Mouse (Mus musculus): ENCODE measurements around the gene AC124108.1. TPM values are rescaled to one million over a fixed set of nuclear protein-coding genes. Genes with fewer than 3 reads are reported as not detected.

The AC124108.1 gene
- polyA plus RNA-seq, 1 experiment from 2014 or later: 0.09 TPM

DNA sequence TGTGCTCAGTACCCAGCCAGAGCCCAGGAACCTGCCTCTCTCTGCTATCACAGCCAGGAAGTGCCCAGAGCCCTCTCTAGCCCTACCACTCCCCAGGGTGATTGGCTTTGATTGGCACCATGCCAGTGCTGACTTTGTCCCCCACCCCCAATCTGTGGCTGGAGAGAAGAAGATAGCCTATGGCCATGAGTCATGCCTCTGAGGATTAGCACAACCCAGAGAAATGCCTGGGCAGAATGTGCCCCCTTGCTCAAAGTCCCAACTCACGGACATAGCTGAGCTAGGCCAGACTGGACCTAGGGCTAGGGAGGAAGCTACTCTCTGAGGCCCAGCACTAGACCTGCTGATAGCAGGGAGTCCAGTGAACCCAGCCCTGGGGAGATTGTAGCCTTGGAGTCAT is 41.1 kb upstream of the AC124108.1 start:
- H3K27ac ChIP-seq (ENCODE audit: low read depth): no peak overlapping the region

DNA sequence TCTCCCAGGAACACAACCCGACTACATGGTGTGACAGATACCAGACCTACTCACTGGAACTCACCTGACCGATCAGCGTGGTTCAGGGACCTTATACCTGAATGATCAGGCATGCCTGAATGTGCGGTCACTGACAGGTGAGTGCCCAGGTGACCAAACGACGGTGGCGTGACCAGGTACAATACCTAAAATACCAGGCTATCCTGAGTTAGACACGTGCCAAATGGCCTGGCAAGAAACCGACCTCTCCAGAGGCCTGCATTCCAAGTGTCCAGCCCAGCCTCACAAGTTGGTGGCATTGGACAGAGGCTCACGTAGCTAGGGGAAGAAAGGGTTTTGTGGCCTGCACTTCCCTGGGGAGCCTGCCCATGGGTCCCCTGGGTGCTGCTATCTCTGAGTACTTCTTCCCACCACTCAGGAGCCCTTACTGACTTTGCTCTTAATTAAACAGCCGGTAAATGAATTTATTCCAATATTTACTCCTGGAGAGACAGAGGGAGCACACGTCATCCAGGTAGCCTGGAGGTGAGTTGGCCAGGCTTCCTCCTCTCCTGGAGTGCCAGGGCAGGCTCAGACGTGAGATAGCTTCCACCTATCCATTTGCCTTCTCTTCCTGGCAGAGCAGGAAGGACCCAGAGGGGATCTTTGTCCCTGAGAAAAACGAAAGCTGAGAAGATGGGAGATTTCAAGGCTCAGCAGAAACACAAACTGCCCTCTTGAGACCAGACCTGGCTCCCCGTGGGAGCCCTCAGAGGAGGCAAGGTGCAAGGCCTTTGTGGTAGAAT is 40.2 kb upstream of the AC124108.1 start:
- H3K9me3 ChIP-seq (ENCODE audit: control insufficient read depth, low read length): no peaks in the 10 kb centered on the region
- H3K27ac ChIP-seq (ENCODE audit: low read depth): no peak overlapping the region
- H3K4me2 ChIP-seq (ENCODE audit: low read length): no peak overlapping the region
- DNase-seq (ENCODE audit: low spot score): no peak
- no peaks in the 10 kb centered on the region for H3K27me3 ChIP-seq (replicated peaks; ENCODE audit: control insufficient read depth, insufficient read depth, low read length)
- 67% methylated on average over 15 of the region's 15 CpGs for WGBS
- H3K36me3 ChIP-seq (ENCODE audit: control insufficient read depth, insufficient read depth, low read length): no peaks in the 10 kb centered on the region
- H3K4me3 ChIP-seq (ENCODE audit: low read depth, low read length): no peak overlapping the region
- H3K9ac ChIP-seq (ENCODE audit: low read length): no peak overlapping the region
- peaks cover 9% of the 10 kb centered on the region for H3K4me1 ChIP-seq (replicated peaks; ENCODE audit: control insufficient read depth, insufficient read depth, low read length)
- ATAC-seq (replicated peaks; ENCODE audit: low FRiP score, low TSS enrichment, low read depth): no peak

More for the DNA sequence above, 41.1 kb upstream of the AC124108.1 start:
- no peak for DNase-seq (ENCODE audit: low spot score)
- Histone ChIP-seq H3K4me3 (ENCODE audit: low read depth, low read length) (no peak overlapping the region), H3K9ac (ENCODE audit: low read length) (no peak overlapping the region), H3K4me1 (replicated peaks; ENCODE audit: control insufficient read depth, insufficient read depth, low read length) (peaks cover 9% of the 10 kb centered on the region), H3K27me3 (replicated peaks; ENCODE audit: control insufficient read depth, insufficient read depth, low read length) (no peaks in the 10 kb centered on the region), H3K36me3 (ENCODE audit: control insufficient read depth, insufficient read depth, low read length) (no peaks in the 10 kb centered on the region), H3K9me3 (ENCODE audit: control insufficient read depth, low read length) (no peaks in the 10 kb centered on the region), H3K4me2 (ENCODE audit: low read length) (no peak overlapping the region)
- 63% methylated on average over 1 of the region's 1 CpGs for WGBS
- peak; percentile 29; the same call in 1 of the 2 replicates for ATAC-seq (replicated peaks; ENCODE audit: low FRiP score, low TSS enrichment, low read depth)

DNA sequence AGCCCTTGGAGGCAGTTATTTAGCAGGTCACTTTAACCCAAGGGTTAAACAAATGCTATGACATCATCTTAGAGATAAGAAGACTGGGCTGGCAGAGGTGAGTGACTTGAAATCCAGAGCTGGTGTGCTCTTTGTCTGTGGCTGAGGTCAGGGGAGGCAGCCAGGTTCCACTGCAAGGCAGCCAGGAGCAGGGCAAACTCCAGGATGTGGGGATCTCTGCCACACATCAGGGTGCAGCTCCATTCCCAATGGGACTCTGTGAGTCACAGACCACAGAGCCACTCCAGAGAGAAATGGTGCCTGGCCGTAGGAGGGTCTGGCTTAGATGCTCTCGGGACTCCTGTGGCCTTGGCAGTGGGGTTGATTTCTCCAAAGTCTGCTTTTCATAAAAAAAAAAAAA is 39.3 kb upstream of the AC124108.1 start:
- peak; percentile 42 for ATAC-seq (replicated peaks; ENCODE audit: low FRiP score, low TSS enrichment, low read depth)
- Histone ChIP-seq H3K9ac (ENCODE audit: low read length) (no peak overlapping the region), H3K4me2 (ENCODE audit: low read length) (no peak overlapping the region), H3K4me1 (replicated peaks; ENCODE audit: control insufficient read depth, insufficient read depth, low read length) (peaks cover 9% of the 10 kb centered on the region), H3K36me3 (ENCODE audit: control insufficient read depth, insufficient read depth, low read length) (no peaks in the 10 kb centered on the region), H3K9me3 (ENCODE audit: control insufficient read depth, low read length) (no peaks in the 10 kb centered on the region), H3K27ac (ENCODE audit: low read depth) (peak overlapping the region; percentile 22; the same call in 1 of the 2 replicates), H3K27me3 (replicated peaks; ENCODE audit: control insufficient read depth, insufficient read depth, low read length) (no peaks in the 10 kb centered on the region), H3K4me3 (ENCODE audit: low read depth, low read length) (no peak overlapping the region)
- WGBS: 36% methylated on average over 2 of the region's 2 CpGs
- no peak for DNase-seq (ENCODE audit: low spot score)

DNA sequence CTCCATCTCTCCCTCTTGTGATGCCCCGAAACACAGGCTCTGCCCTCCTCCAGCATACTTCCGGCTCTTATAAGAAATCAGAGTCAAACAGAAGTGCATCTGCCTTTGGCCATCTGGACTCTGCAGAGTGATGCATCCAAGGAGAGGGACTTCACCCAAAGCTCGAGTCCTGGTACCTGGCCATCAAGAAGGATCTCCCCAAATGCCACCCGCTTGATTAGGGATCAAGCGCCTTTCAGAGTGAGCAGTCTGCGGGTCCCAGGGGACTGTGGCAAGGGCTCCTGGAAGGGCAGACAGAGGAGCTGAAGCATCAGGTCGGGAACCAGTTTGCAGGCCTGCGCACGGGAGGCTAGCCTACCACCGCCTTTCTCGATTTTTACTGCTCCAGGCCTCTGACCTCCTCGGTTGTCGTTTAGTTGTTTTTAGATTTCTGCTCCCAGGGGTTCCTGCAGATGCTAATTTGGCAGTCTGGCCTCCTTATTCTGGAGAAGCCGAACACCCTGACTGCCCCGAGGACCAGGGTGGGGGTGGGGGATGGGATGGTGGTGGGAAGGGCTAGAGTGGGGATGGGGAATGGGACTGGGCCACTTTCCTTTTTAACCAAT is 38.1 kb upstream of the AC124108.1 start:
- Histone ChIP-seq H3K4me3 (ENCODE audit: low read depth, low read length) (no peak overlapping the region), H3K36me3 (ENCODE audit: control insufficient read depth, insufficient read depth, low read length) (no peaks in the 10 kb centered on the region), H3K9ac (ENCODE audit: low read length) (no peak overlapping the region), H3K4me1 (replicated peaks; ENCODE audit: control insufficient read depth, insufficient read depth, low read length) (peaks cover 9% of the 10 kb centered on the region), H3K27ac (ENCODE audit: low read depth) (no peak overlapping the region), H3K9me3 (ENCODE audit: control insufficient read depth, low read length) (no peaks in the 10 kb centered on the region), H3K4me2 (ENCODE audit: low read length) (no peak overlapping the region), H3K27me3 (replicated peaks; ENCODE audit: control insufficient read depth, insufficient read depth, low read length) (0 out of 2 replicates have a peak, but pooled peaks cover 3% of the 10 kb centered on the region)
- 51% methylated on average over 15 of the region's 15 CpGs for WGBS
- ATAC-seq (replicated peaks; ENCODE audit: low FRiP score, low TSS enrichment, low read depth): no peak
- DNase-seq (ENCODE audit: low spot score): no peak

DNA sequence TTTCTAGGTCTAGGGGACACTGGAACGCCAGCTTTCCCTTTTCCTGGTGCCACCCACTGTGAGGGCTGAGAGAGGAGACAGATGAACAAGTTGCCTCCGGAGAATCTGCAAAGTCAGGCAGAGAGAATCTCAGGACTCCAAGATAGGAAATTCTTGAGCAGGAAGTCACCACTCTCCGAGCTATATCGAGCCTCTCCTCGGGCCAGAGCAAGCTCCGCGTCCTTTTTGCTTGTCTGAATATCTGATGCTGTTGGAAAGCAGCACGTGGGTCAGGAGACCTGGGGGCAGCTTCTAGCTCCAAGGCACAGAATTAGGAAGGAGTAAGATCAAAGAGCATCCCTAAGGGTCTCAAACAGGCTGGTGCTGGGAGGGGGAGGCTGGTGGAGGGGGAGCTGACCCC is 37.6 kb upstream of the AC124108.1 start:
- Histone ChIP-seq H3K9ac (ENCODE audit: low read length) (no peak overlapping the region), H3K36me3 (ENCODE audit: control insufficient read depth, insufficient read depth, low read length) (no peaks in the 10 kb centered on the region), H3K27ac (ENCODE audit: low read depth) (no peak overlapping the region), H3K4me2 (ENCODE audit: low read length) (no peak overlapping the region), H3K4me3 (ENCODE audit: low read depth, low read length) (no peak overlapping the region), H3K27me3 (replicated peaks; ENCODE audit: control insufficient read depth, insufficient read depth, low read length) (0 out of 2 replicates have a peak, but pooled peaks cover 3% of the 10 kb centered on the region), H3K4me1 (replicated peaks; ENCODE audit: control insufficient read depth, insufficient read depth, low read length) (peaks cover 9% of the 10 kb centered on the region), H3K9me3 (ENCODE audit: control insufficient read depth, low read length) (no peaks in the 10 kb centered on the region)
- ATAC-seq (replicated peaks; ENCODE audit: low FRiP score, low TSS enrichment, low read depth) (no peak), DNase-seq (ENCODE audit: low spot score) (no peak)
- WGBS: 31% methylated on average over 8 of the region's 8 CpGs

DNA sequence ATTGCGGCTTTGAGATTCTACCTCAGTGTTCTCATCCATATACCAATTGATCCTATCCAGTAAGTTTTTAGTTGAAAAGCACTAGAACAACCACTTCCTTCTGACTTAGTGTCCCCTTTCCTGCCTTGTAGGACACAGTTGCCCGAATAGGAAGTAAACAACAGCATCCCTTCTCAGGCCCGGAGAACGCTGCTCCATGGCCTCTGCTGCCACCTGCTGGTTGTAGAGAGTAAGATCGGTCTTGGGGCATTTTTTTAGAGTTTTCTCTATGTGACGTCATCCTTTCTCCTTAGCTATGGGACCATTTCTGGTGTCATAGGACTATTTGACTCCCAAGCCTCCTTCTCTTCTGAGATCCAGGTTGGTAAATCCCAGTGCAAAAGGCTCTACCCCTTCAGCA is 35.5 kb upstream of the AC124108.1 start:
- Histone ChIP-seq H3K9ac (ENCODE audit: low read length) (no peak overlapping the region), H3K4me3 (ENCODE audit: low read depth, low read length) (no peak overlapping the region), H3K4me2 (ENCODE audit: low read length) (no peak overlapping the region), H3K9me3 (ENCODE audit: control insufficient read depth, low read length) (no peaks in the 10 kb centered on the region), H3K27me3 (replicated peaks; ENCODE audit: control insufficient read depth, insufficient read depth, low read length) (0 out of 2 replicates have a peak, but pooled peaks cover 3% of the 10 kb centered on the region), H3K27ac (ENCODE audit: low read depth) (no peak overlapping the region), H3K36me3 (ENCODE audit: control insufficient read depth, insufficient read depth, low read length) (no peaks in the 10 kb centered on the region), H3K4me1 (replicated peaks; ENCODE audit: control insufficient read depth, insufficient read depth, low read length) (peaks cover 9% of the 10 kb centered on the region)
- ATAC-seq (replicated peaks; ENCODE audit: low FRiP score, low TSS enrichment, low read depth) (no peak), DNase-seq (ENCODE audit: low spot score) (peak; percentile 83)
- 12% methylated on average over 6 of the region's 6 CpGs for WGBS

DNA sequence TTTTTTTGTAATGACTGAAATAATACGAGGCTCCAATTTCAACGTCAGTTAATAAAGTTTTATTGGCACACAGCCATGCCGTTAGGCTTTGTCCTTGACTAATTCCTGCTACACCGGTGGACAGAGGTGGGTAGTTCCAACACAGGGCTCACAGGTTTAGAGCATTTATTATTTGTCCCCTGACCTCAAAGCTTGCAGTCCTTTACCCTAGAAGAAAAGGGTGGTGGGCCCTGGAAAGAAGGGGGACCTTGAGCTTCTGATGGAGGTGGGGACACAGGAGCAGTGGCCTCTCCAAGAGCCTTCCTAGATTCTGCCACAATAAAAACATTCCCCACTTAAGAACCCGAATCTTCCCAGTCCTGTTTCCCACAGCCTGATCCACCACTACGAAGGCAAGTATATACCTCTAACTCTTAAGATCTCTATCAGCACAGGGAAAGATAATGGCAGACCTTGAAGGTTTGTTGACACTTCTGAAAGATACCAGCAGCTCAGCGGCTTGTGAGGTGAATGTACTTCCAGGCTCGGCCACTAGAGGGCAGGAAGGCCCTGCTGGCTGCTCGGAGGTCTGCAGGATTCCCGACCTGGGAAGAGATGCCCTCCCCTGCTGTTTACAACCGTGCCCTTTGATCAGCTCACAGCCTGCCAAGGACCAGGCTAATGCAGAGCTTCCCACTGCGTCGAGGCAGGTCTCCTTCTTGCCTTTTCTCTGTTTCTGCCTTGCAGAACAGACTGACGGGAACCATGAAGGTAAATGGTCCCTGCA is 34.1 kb upstream of the AC124108.1 start:
- no peaks in the 10 kb centered on the region; the same call in 1 of the 2 replicates for H3K4me1 ChIP-seq (replicated peaks; ENCODE audit: control insufficient read depth, insufficient read depth, low read length)
- WGBS: 16% methylated on average over 14 of the region's 14 CpGs
- H3K27ac ChIP-seq (ENCODE audit: low read depth): no peak overlapping the region
- ATAC-seq (replicated peaks; ENCODE audit: low FRiP score, low TSS enrichment, low read depth): peak; percentile 81
- DNase-seq (ENCODE audit: low spot score): peak; percentile 99
- H3K4me3 ChIP-seq (ENCODE audit: low read depth, low read length): no peak overlapping the region
- no peaks in the 10 kb centered on the region for H3K36me3 ChIP-seq (ENCODE audit: control insufficient read depth, insufficient read depth, low read length)
- H3K4me2 ChIP-seq (ENCODE audit: low read length): peak overlapping the region; percentile 20; the same call in 1 of the 2 replicates
- no peak overlapping the region for H3K9ac ChIP-seq (ENCODE audit: low read length)
- H3K9me3 ChIP-seq (ENCODE audit: control insufficient read depth, low read length): no peaks in the 10 kb centered on the region
- H3K27me3 ChIP-seq (replicated peaks; ENCODE audit: control insufficient read depth, insufficient read depth, low read length): 0 out of 2 replicates have a peak, but pooled peaks cover 3% of the 10 kb centered on the region

DNA sequence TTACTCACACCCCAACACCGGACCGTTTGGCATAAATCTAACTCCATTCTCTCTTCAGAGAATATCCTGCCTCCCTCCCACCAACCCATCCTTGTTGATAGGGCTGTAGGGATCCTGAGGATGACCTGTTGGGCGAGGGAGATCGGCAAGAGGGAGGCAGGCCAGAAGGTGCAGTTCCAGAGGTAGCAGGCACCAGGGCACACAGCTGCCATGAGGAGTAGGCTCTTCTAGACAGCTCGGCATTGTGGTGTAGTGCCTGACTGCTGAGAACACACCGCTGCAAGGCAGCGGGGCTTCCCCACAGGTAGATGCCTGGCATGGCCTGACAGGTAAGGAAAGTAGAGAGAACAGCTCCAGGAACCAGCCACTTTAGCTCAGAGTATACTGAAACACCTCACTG is 33.4 kb upstream of the AC124108.1 start:
- H3K9me3 ChIP-seq (ENCODE audit: control insufficient read depth, low read length): no peaks in the 10 kb centered on the region
- H3K9ac ChIP-seq (ENCODE audit: low read length): no peak overlapping the region
- no peak overlapping the region for H3K27ac ChIP-seq (ENCODE audit: low read depth)
- no peak for DNase-seq (ENCODE audit: low spot score)
- 23% methylated on average over 7 of the region's 7 CpGs for WGBS
- H3K4me3 ChIP-seq (ENCODE audit: low read depth, low read length): no peak overlapping the region
- H3K36me3 ChIP-seq (ENCODE audit: control insufficient read depth, insufficient read depth, low read length): no peaks in the 10 kb centered on the region
- 0 out of 2 replicates have a peak, but pooled peaks cover 3% of the 10 kb centered on the region for H3K27me3 ChIP-seq (replicated peaks; ENCODE audit: control insufficient read depth, insufficient read depth, low read length)
- no peak; the same call in 1 of the 2 replicates for ATAC-seq (replicated peaks; ENCODE audit: low FRiP score, low TSS enrichment, low read depth)
- H3K4me2 ChIP-seq (ENCODE audit: low read length): 0 out of 2 replicates have a peak overlapping the region, but pooled peaks have one; percentile 20
- H3K4me1 ChIP-seq (replicated peaks; ENCODE audit: control insufficient read depth, insufficient read depth, low read length): no peaks in the 10 kb centered on the region; the same call in 1 of the 2 replicates

All from intestine, embryonic 14.5 days (tissue).